Mouse (Mus musculus): ENCODE results near the gene Il17re. TPM values are rescaled to one million over a fixed set of nuclear protein-coding genes. Genes with fewer than 3 reads are reported as not detected.

The Il17re gene
- 1.8 and 3.1 TPM in 2 replicates for polyA plus RNA-seq (2015; fragmentation: Nextera tagmentation; extraction: Ambion mirVana)

- H3K9ac ChIP-seq (ENCODE audit: low read length), result no peak within 1 kb of the TSS
- H3K4me3 ChIP-seq (ENCODE audit: low read length), result no peak within 1 kb of the TSS
- H3K36me3 ChIP-seq (ENCODE audit: control insufficient read depth, insufficient read depth), result no peaks in the 10 kb centered on the region
- ATAC-seq (replicated peaks; ENCODE audit: extremely low read depth, insufficient read depth, low FRiP score), result no peak
- 62% methylated on average over 10 of the region's 10 CpGs for WGBS
- H3K9me3 ChIP-seq (replicated peaks; ENCODE audit: control insufficient read depth, low read length), result no peaks in the 10 kb centered on the region
- no peaks in the 10 kb centered on the region for H3K4me1 ChIP-seq (ENCODE audit: control insufficient read depth, insufficient read depth, low read length)
- no peaks in the 10 kb centered on the region for H3K27me3 ChIP-seq (ENCODE audit: control insufficient read depth, insufficient read depth, low read length)
- no peak within 1 kb of the TSS for H3K4me2 ChIP-seq (ENCODE audit: low read depth, low read length)
- no peak within 1 kb of the TSS for H3K27ac ChIP-seq (ENCODE audit: low read length)
Observed at GRCm38 (mm10) chr6:113457952-113458534, at the start of gene Il17re. Gene Il17re, plus strand, starts transcription at chr6:113458484.

DNA sequence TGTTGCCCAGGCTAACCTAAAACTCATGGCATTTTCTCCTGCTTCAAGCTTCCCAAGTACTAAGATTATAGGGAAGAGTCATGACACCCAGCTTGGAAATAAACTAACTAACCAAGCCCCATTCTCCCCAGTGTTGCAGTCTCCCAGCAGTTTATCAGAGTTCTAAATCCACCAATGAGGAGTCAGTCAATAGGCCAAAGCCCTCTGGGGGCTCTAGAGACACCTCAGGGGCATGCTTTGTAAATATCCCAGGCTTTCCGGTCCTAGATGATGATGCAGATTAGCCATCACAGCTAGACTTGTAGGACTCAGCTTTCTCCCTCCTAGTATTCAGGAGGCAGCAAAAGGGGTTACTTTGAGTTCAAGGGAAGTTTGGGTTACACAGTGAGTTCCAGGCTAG, 48.3 kb upstream of the Il17re start:
- Histone ChIP-seq H3K27ac (ENCODE audit: low read length) (no peak overlapping the region), H3K4me2 (ENCODE audit: low read depth, low read length) (no peak overlapping the region), H3K9me3 (replicated peaks; ENCODE audit: control insufficient read depth, low read length) (no peaks in the 10 kb centered on the region), H3K9ac (ENCODE audit: low read length) (no peak overlapping the region), H3K4me3 (ENCODE audit: low read length) (no peak overlapping the region), H3K36me3 (ENCODE audit: control insufficient read depth, insufficient read depth) (no peaks in the 10 kb centered on the region), H3K4me1 (ENCODE audit: control insufficient read depth, insufficient read depth, low read length) (no peaks in the 10 kb centered on the region), H3K27me3 (ENCODE audit: control insufficient read depth, insufficient read depth, low read length) (no peaks in the 10 kb centered on the region)
- WGBS, result 50% methylated on average over 1 of the region's 1 CpGs
- ATAC-seq (replicated peaks; ENCODE audit: extremely low read depth, insufficient read depth, low FRiP score), result no peak

GRCm38 (mm10) chr6:113416416-113416815, 41.9 kb upstream of the Il17re start:
- WGBS, result 60% methylated on average over 5 of the region's 5 CpGs
- ATAC-seq (replicated peaks; ENCODE audit: extremely low read depth, insufficient read depth, low FRiP score), result no peak
- no peak overlapping the region for H3K4me2 ChIP-seq (ENCODE audit: low read depth, low read length)
- H3K27me3 ChIP-seq (ENCODE audit: control insufficient read depth, insufficient read depth, low read length), result no peaks in the 10 kb centered on the region
- no peaks in the 10 kb centered on the region for H3K36me3 ChIP-seq (ENCODE audit: control insufficient read depth, insufficient read depth)
- H3K4me1 ChIP-seq (ENCODE audit: control insufficient read depth, insufficient read depth, low read length), result peaks cover 8% of the 10 kb centered on the region
- no peak overlapping the region for H3K4me3 ChIP-seq (ENCODE audit: low read length)
- H3K9ac ChIP-seq (ENCODE audit: low read length), result no peak overlapping the region
- H3K27ac ChIP-seq (ENCODE audit: low read length), result no peak overlapping the region
- H3K9me3 ChIP-seq (replicated peaks; ENCODE audit: control insufficient read depth, low read length), result no peaks in the 10 kb centered on the region

DNA sequence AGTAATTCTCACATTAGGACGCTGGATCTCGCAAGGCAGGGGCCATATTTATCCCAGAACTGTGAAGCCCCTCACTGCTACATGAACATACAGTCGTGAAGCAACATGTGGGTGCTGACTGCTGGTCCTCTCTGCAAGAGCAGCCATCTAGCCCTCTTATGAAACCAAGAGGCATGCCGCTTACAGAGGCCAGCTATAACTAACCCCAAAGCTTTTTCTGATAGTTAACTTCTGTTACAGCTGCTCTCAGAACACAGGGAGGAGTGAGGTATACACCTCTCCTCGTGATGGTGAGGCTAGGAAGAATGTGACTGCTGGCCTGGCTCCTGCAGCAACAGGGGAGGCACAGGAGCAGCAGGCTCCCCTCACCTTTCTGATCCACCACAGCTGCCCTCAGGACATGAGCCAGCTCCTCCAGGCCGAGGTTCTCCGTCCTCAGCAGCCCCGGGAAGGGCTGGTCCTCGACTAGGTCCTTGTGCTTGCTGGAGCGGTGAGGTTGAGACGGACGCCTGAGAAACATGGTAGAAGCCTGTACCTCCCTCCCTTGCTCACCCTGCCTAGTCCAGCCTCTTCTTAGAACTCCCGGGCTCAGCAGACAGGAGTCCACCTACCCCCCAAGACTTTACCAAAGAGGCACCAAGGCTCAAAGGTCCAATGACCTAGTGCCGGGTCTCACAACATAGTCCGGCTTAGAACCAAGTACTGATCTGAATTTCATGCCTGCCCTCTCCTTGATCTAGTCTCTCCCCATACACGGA, 39.7 kb upstream of the Il17re start:
- peak overlapping the region; percentile 78 for H3K4me3 ChIP-seq (ENCODE audit: low read length)
- H3K36me3 ChIP-seq (ENCODE audit: control insufficient read depth, insufficient read depth), result no peaks in the 10 kb centered on the region
- peaks cover 8% of the 10 kb centered on the region for H3K4me1 ChIP-seq (ENCODE audit: control insufficient read depth, insufficient read depth, low read length)
- no peaks in the 10 kb centered on the region for H3K9me3 ChIP-seq (replicated peaks; ENCODE audit: control insufficient read depth, low read length)
- peak overlapping the region; percentile 93 for H3K4me2 ChIP-seq (ENCODE audit: low read depth, low read length)
- WGBS, result 11% methylated on average over 16 of the region's 16 CpGs
- ATAC-seq (replicated peaks; ENCODE audit: extremely low read depth, insufficient read depth, low FRiP score), result peak; percentile 25; the same call in 1 of the 2 replicates
- no peaks in the 10 kb centered on the region for H3K27me3 ChIP-seq (ENCODE audit: control insufficient read depth, insufficient read depth, low read length)
- peak overlapping the region; percentile 58 for H3K27ac ChIP-seq (ENCODE audit: low read length)
- H3K9ac ChIP-seq (ENCODE audit: low read length), result peak overlapping the region; percentile 85

GRCm38 (mm10) chr6:113419199-113419587, 39.1 kb upstream of the Il17re start, which contains the start of gene Rpusd3:
Gene Rpusd3, minus strand, starts transcription at chr6:113419340.
- Histone ChIP-seq H3K27me3 (ENCODE audit: control insufficient read depth, insufficient read depth, low read length) (no peaks in the 10 kb centered on the region), H3K36me3 (ENCODE audit: control insufficient read depth, insufficient read depth) (no peaks in the 10 kb centered on the region), H3K9me3 (replicated peaks; ENCODE audit: control insufficient read depth, low read length) (no peaks in the 10 kb centered on the region), H3K4me1 (ENCODE audit: control insufficient read depth, insufficient read depth, low read length) (peaks cover 8% of the 10 kb centered on the region), H3K9ac (ENCODE audit: low read length) (peak within 1 kb of the TSS; percentile 85), H3K4me3 (ENCODE audit: low read length) (peak within 1 kb of the TSS; percentile 78), H3K4me2 (ENCODE audit: low read depth, low read length) (peak within 1 kb of the TSS; percentile 93), H3K27ac (ENCODE audit: low read length) (peak within 1 kb of the TSS; percentile 58)
- under 1% methylated on average over 25 of the region's 25 CpGs for WGBS
- peak; percentile 98 for ATAC-seq (replicated peaks; ENCODE audit: extremely low read depth, insufficient read depth, low FRiP score)

- 54% methylated on average over 4 of the region's 4 CpGs for WGBS
- Histone ChIP-seq H3K27ac (ENCODE audit: low read length) (no peak overlapping the region), H3K4me3 (ENCODE audit: low read length) (no peak overlapping the region), H3K4me1 (ENCODE audit: control insufficient read depth, insufficient read depth, low read length) (peaks cover 8% of the 10 kb centered on the region), H3K9me3 (replicated peaks; ENCODE audit: control insufficient read depth, low read length) (peaks cover 4% of the 10 kb centered on the region; the same call in 1 of the 2 replicates), H3K36me3 (ENCODE audit: control insufficient read depth, insufficient read depth) (no peaks in the 10 kb centered on the region), H3K4me2 (ENCODE audit: low read depth, low read length) (no peak overlapping the region), H3K27me3 (ENCODE audit: control insufficient read depth, insufficient read depth, low read length) (no peaks in the 10 kb centered on the region), H3K9ac (ENCODE audit: low read length) (no peak overlapping the region)
- no peak for ATAC-seq (replicated peaks; ENCODE audit: extremely low read depth, insufficient read depth, low FRiP score)
Observed at GRCm38 (mm10) chr6:113423000-113423399, 35.3 kb upstream of the Il17re start.

GRCm38 (mm10) chr6:113424187-113424586, 34.1 kb upstream of the Il17re start:
- Histone ChIP-seq H3K36me3 (ENCODE audit: control insufficient read depth, insufficient read depth) (no peaks in the 10 kb centered on the region), H3K4me3 (ENCODE audit: low read length) (no peak overlapping the region), H3K9me3 (replicated peaks; ENCODE audit: control insufficient read depth, low read length) (peaks cover 4% of the 10 kb centered on the region; the same call in 1 of the 2 replicates), H3K4me2 (ENCODE audit: low read depth, low read length) (no peak overlapping the region), H3K4me1 (ENCODE audit: control insufficient read depth, insufficient read depth, low read length) (no peaks in the 10 kb centered on the region), H3K27me3 (ENCODE audit: control insufficient read depth, insufficient read depth, low read length) (no peaks in the 10 kb centered on the region), H3K9ac (ENCODE audit: low read length) (no peak overlapping the region), H3K27ac (ENCODE audit: low read length) (no peak overlapping the region)
- no peak for ATAC-seq (replicated peaks; ENCODE audit: extremely low read depth, insufficient read depth, low FRiP score)
- 73% methylated on average over 7 of the region's 7 CpGs for WGBS

DNA sequence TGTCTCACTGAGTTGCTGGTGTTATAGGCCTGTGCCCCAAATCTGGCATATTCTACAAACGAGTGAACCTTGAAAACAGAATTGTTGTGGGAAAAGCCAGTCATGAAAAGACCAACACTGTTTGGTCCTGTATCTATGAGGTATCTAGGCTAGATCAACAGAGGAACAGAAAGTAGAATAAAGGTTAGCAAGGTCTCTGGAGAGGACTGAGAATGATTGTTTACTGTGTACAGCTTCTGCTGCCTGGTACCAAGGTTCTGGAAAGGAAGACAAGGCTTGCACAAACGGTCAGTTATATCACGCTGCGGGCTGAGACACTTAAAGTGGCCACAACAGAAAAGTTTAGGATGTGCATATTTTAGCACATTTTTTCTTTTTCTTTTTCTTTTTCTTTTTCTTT, 31.6 kb upstream of the Il17re start:
- H3K4me1 ChIP-seq (ENCODE audit: control insufficient read depth, insufficient read depth, low read length), result no peaks in the 10 kb centered on the region
- H3K9ac ChIP-seq (ENCODE audit: low read length), result no peak overlapping the region
- H3K4me3 ChIP-seq (ENCODE audit: low read length), result no peak overlapping the region
- H3K27ac ChIP-seq (ENCODE audit: low read length), result no peak overlapping the region
- no peaks in the 10 kb centered on the region for H3K36me3 ChIP-seq (ENCODE audit: control insufficient read depth, insufficient read depth)
- no peak for ATAC-seq (replicated peaks; ENCODE audit: extremely low read depth, insufficient read depth, low FRiP score)
- WGBS, result 84% methylated on average over 4 of the region's 4 CpGs
- H3K27me3 ChIP-seq (ENCODE audit: control insufficient read depth, insufficient read depth, low read length), result no peaks in the 10 kb centered on the region
- H3K9me3 ChIP-seq (replicated peaks; ENCODE audit: control insufficient read depth, low read length), result peaks cover 4% of the 10 kb centered on the region; the same call in 1 of the 2 replicates
- no peak overlapping the region for H3K4me2 ChIP-seq (ENCODE audit: low read depth, low read length)

DNA sequence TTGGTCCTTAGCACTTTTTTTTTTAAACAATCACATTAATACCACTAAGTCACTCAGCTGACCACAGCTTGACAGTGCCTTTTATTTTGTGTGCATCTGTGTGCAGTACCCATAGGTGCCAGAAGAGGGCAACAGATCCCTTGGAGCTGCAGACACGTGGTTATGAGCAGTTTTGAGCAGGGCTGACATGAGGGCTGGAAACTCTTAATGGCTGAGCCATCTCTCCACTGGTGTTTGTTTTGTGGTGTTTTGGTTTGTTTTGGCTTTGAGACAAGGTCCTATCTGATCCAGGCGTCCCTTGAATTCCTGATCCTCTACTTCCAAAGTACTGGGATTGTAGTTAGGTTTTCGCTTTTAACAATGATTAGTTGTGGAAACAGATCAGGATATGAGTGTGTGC, 30.9 kb upstream of the Il17re start:
- H3K36me3 ChIP-seq (ENCODE audit: control insufficient read depth, insufficient read depth), result no peaks in the 10 kb centered on the region
- H3K4me3 ChIP-seq (ENCODE audit: low read length), result no peak overlapping the region
- H3K27me3 ChIP-seq (ENCODE audit: control insufficient read depth, insufficient read depth, low read length), result no peaks in the 10 kb centered on the region
- no peak overlapping the region for H3K4me2 ChIP-seq (ENCODE audit: low read depth, low read length)
- no peaks in the 10 kb centered on the region for H3K4me1 ChIP-seq (ENCODE audit: control insufficient read depth, insufficient read depth, low read length)
- WGBS, result 51% methylated on average over 3 of the region's 3 CpGs
- H3K9ac ChIP-seq (ENCODE audit: low read length), result no peak overlapping the region
- H3K9me3 ChIP-seq (replicated peaks; ENCODE audit: control insufficient read depth, low read length), result peaks cover 4% of the 10 kb centered on the region; the same call in 1 of the 2 replicates
- H3K27ac ChIP-seq (ENCODE audit: low read length), result no peak overlapping the region
- ATAC-seq (replicated peaks; ENCODE audit: extremely low read depth, insufficient read depth, low FRiP score), result 0 out of 2 replicates have a peak, but pooled peaks have one; percentile 10

Data from heart, embryonic 16.5 days (tissue).